Mouse (Mus musculus): Measurements from ENCODE around the gene Cyp2c50. TPM values are rescaled to one million over a fixed set of nuclear protein-coding genes. Genes with fewer than 3 reads are reported as not detected.
"Not testable (repeated sequence)": the region's sequence is repeated elsewhere in the genome, so short reads cannot be mapped to it uniquely, and the experiment has no call there.

The Cyp2c50 gene
- not detected in 2 replicates for polyA plus RNA-seq (2015; fragmentation: Nextera tagmentation; extraction: Ambion mirVana)

GRCm38 (mm10) chr19:40089421-40089820 is at the start of gene Cyp2c50:
Gene Cyp2c50 (plus strand): TSS chr19:40089688.
- not testable (repeated sequence) for H3K9ac ChIP-seq (ENCODE audit: low read depth, low read length)

GRCm38 (mm10) chr19:40073701-40074100 is 15.8 kb upstream of the Cyp2c50 start, which contains the start of gene Cyp2c54:
Gene Cyp2c54 (minus strand): TSS chr19:40073827.
- Histone ChIP-seq H3K4me1 (ENCODE audit: control insufficient read depth, low read depth, low read length) (no peaks in the 10 kb centered on the region), H3K4me2 (ENCODE audit: low read depth, low read length) (no peak within 1 kb of the TSS), H3K9me3 (replicated peaks; ENCODE audit: control insufficient read depth, low read length) (no peaks in the 10 kb centered on the region), H3K36me3 (ENCODE audit: control insufficient read depth, insufficient read depth) (no peaks in the 10 kb centered on the region), H3K27me3 (ENCODE audit: control insufficient read depth, insufficient read depth, low read depth, low read length) (no peaks in the 10 kb centered on the region), H3K9ac (ENCODE audit: low read depth, low read length) (no peak within 1 kb of the TSS), H3K27ac (ENCODE audit: low read length) (no peak within 1 kb of the TSS), H3K4me3 (ENCODE audit: low read depth, low read length) (no peak within 1 kb of the TSS)
- ATAC-seq (ENCODE audit: low read depth): no peak

More at GRCm38 (mm10) chr19:40089421-40089820, at the start of gene Cyp2c50:
- H3K4me1 ChIP-seq (ENCODE audit: control insufficient read depth, low read depth, low read length); H3K36me3 ChIP-seq (ENCODE audit: control insufficient read depth, insufficient read depth); H3K27me3 ChIP-seq (ENCODE audit: control insufficient read depth, insufficient read depth, low read depth, low read length); H3K27ac ChIP-seq (ENCODE audit: low read length); ATAC-seq (ENCODE audit: low read depth); H3K4me3 ChIP-seq (ENCODE audit: low read depth, low read length); H3K9me3 ChIP-seq (replicated peaks; ENCODE audit: control insufficient read depth, low read length); H3K4me2 ChIP-seq (ENCODE audit: low read depth, low read length): not testable (repeated sequence)
- 89% methylated on average over 1 of the region's 1 CpGs for WGBS (ENCODE audit: insufficient replicate concordance)

DNA sequence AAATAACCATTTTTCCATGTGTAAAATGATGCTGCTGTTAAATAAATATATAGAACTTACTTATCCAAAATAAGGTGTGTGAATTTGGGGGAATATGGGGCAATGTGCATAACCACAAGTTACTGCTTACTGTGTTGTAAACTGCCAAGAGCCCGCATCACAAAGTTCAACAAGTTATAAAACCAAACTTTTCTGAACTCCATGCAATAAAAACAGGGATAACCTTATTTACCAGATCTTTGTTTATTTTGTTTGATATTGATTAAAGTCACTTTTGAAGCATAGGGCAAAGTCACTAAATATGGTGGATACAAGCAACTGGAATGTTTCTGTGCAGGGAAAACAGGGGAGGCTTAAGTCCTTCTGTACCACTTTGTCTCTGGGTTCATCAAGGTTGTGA is 1.1 kb upstream of the Cyp2c50 start:
- 73% methylated on average over 1 of the region's 1 CpGs for WGBS (ENCODE audit: insufficient replicate concordance)
- H3K27ac ChIP-seq (ENCODE audit: low read length): no peak overlapping the region
- no peaks in the 10 kb centered on the region for H3K9me3 ChIP-seq (replicated peaks; ENCODE audit: control insufficient read depth, low read length)
- H3K4me1 ChIP-seq (ENCODE audit: control insufficient read depth, low read depth, low read length): no peaks in the 10 kb centered on the region
- ATAC-seq (ENCODE audit: low read depth): no peak
- no peak overlapping the region for H3K4me2 ChIP-seq (ENCODE audit: low read depth, low read length)
- no peaks in the 10 kb centered on the region for H3K36me3 ChIP-seq (ENCODE audit: control insufficient read depth, insufficient read depth)
- H3K9ac ChIP-seq (ENCODE audit: low read depth, low read length): no peak overlapping the region
- H3K27me3 ChIP-seq (ENCODE audit: control insufficient read depth, insufficient read depth, low read depth, low read length): no peaks in the 10 kb centered on the region
- H3K4me3 ChIP-seq (ENCODE audit: low read depth, low read length): no peak overlapping the region

DNA sequence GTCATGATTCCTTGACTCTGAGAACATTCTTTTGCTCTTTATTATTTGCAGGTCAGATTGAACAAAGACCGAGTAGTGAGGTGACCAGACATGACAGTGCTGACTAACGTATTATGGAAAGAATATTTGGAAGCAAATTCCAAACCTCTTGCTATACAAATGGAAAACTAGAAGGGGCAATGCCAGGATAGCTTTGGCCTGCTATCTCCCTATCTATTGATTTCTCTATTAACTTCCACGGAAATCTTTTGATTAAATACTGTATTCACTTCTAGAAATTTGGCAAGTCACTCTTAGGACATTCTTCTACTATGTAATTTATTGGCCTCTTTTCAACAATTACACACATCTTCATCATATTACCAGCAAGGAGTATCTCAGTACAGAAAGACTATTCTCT is 1.6 kb downstream of the Cyp2c50 start:
- no peaks in the 10 kb centered on the region for H3K36me3 ChIP-seq (ENCODE audit: control insufficient read depth, insufficient read depth)
- H3K4me1 ChIP-seq (ENCODE audit: control insufficient read depth, low read depth, low read length): no peaks in the 10 kb centered on the region
- WGBS (ENCODE audit: insufficient replicate concordance): 51% methylated on average over 3 of the region's 3 CpGs
- no peaks in the 10 kb centered on the region for H3K27me3 ChIP-seq (ENCODE audit: control insufficient read depth, insufficient read depth, low read depth, low read length)
- H3K27ac ChIP-seq (ENCODE audit: low read length): no peak overlapping the region
- H3K4me2 ChIP-seq (ENCODE audit: low read depth, low read length): no peak overlapping the region
- H3K4me3 ChIP-seq (ENCODE audit: low read depth, low read length): no peak overlapping the region
- no peaks in the 10 kb centered on the region for H3K9me3 ChIP-seq (replicated peaks; ENCODE audit: control insufficient read depth, low read length)
- no peak overlapping the region for H3K9ac ChIP-seq (ENCODE audit: low read depth, low read length)
- no peak for ATAC-seq (ENCODE audit: low read depth)

DNA sequence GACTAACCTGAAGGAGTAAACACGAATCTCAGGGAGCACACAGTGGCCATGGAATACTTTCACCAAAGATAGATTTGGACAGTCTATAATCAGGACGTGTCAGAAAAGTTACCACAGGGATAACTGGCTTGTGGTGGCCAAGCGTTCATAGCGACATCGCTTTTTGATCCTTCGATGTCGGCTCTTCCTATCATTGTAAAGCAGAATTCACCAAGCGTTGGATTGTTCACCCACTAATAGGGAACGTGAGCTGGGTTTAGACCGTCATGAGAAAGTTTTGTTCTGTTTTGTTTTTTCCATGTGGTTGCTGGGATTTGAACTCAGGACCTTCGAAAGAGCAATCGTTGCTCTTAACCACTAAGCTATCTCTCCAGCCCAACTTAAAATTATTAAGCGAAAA is 30.1 kb downstream of the Cyp2c50 start:
- not testable (repeated sequence) for H3K4me3 ChIP-seq (ENCODE audit: low read depth, low read length); H3K36me3 ChIP-seq (ENCODE audit: control insufficient read depth, insufficient read depth); H3K4me2 ChIP-seq (ENCODE audit: low read depth, low read length); H3K27ac ChIP-seq (ENCODE audit: low read length); H3K9ac ChIP-seq (ENCODE audit: low read depth, low read length); H3K27me3 ChIP-seq (ENCODE audit: control insufficient read depth, insufficient read depth, low read depth, low read length); H3K4me1 ChIP-seq (ENCODE audit: control insufficient read depth, low read depth, low read length); ATAC-seq (ENCODE audit: low read depth); H3K9me3 ChIP-seq (replicated peaks; ENCODE audit: control insufficient read depth, low read length)
- WGBS (ENCODE audit: insufficient replicate concordance): 68% methylated on average over 13 of the region's 13 CpGs

- ATAC-seq (ENCODE audit: low read depth); H3K27ac ChIP-seq (ENCODE audit: low read length); H3K9me3 ChIP-seq (replicated peaks; ENCODE audit: control insufficient read depth, low read length); H3K9ac ChIP-seq (ENCODE audit: low read depth, low read length); H3K4me1 ChIP-seq (ENCODE audit: control insufficient read depth, low read depth, low read length); H3K4me3 ChIP-seq (ENCODE audit: low read depth, low read length); H3K4me2 ChIP-seq (ENCODE audit: low read depth, low read length); H3K27me3 ChIP-seq (ENCODE audit: control insufficient read depth, insufficient read depth, low read depth, low read length); H3K36me3 ChIP-seq (ENCODE audit: control insufficient read depth, insufficient read depth): not testable (repeated sequence)
- WGBS (ENCODE audit: insufficient replicate concordance): 77% methylated on average over 3 of the region's 3 CpGs
Observed at GRCm38 (mm10) chr19:40125165-40125564, 35.7 kb downstream of the Cyp2c50 start.

- WGBS (ENCODE audit: insufficient replicate concordance): 34% methylated on average over 2 of the region's 2 CpGs
- H3K27me3 ChIP-seq (ENCODE audit: control insufficient read depth, insufficient read depth, low read depth, low read length); ATAC-seq (ENCODE audit: low read depth): not testable (repeated sequence)
Observed at GRCm38 (mm10) chr19:40126996-40127395, 37.5 kb downstream of the Cyp2c50 start.

More at GRCm38 (mm10) chr19:40126996-40127395, 37.5 kb downstream of the Cyp2c50 start:
- not testable (repeated sequence) for H3K4me3 ChIP-seq (ENCODE audit: low read depth, low read length); H3K4me1 ChIP-seq (ENCODE audit: control insufficient read depth, low read depth, low read length); H3K4me2 ChIP-seq (ENCODE audit: low read depth, low read length); H3K36me3 ChIP-seq (ENCODE audit: control insufficient read depth, insufficient read depth); H3K9ac ChIP-seq (ENCODE audit: low read depth, low read length); H3K27ac ChIP-seq (ENCODE audit: low read length); H3K9me3 ChIP-seq (replicated peaks; ENCODE audit: control insufficient read depth, low read length)

Other genes with a start within 250 kb of the Cyp2c50 start
- 0.15 and 0.26 TPM in 2 replicates for gene Cyp2c69, start 202.9 kb upstream of the Cyp2c50 start, polyA plus RNA-seq (2015; fragmentation: Nextera tagmentation; extraction: Ambion mirVana)
- gene Cyp2c37, start 97.3 kb upstream of the Cyp2c50 start, polyA plus RNA-seq (2015; fragmentation: Nextera tagmentation; extraction: Ambion mirVana): 0.24 and 0.41 TPM in 2 replicates
- gene Cyp2c54, start 15.9 kb upstream of the Cyp2c50 start, polyA plus RNA-seq (2015; fragmentation: Nextera tagmentation; extraction: Ambion mirVana): not detected in 2 replicates
- 37.5 and 43.0 TPM in 2 replicates for gene Cyp2c70, start 97.6 kb downstream of the Cyp2c50 start, polyA plus RNA-seq (2015; fragmentation: Nextera tagmentation; extraction: Ambion mirVana)
- gene Pdlim1, start 182.2 kb downstream of the Cyp2c50 start, polyA plus RNA-seq (2015; fragmentation: Nextera tagmentation; extraction: Ambion mirVana): 70.4 and 73.8 TPM in 2 replicates